Mouse (Mus musculus): ENCODE measurements around the gene Robo1. TPM values are rescaled to one million over a fixed set of nuclear protein-coding genes. Genes with fewer than 3 reads are reported as not detected.

Robo1 gene
- polyA plus RNA-seq, 1 experiment from 2014 or later: 6.3 TPM

GRCm38 (mm10) chr16:72670240-72671038 lies 362.3 kb downstream of the Robo1 start:
- no peak for DNase-seq (ENCODE audit: low spot score)
- WGBS: 63% methylated on average over 6 of the region's 6 CpGs
- Histone ChIP-seq H3K4me2 (replicated peaks; ENCODE audit: low read depth) (no peak overlapping the region), H3K4me1 (replicated peaks; ENCODE audit: control insufficient read depth, insufficient read depth) (no peaks in the 10 kb centered on the region), H3K27me3 (ENCODE audit: control insufficient read depth, insufficient read depth, low read length) (no peaks in the 10 kb centered on the region), H3K9ac (ENCODE audit: low read length) (no peak overlapping the region), H3K27ac (replicated peaks) (no peak overlapping the region), H3K4me3 (ENCODE audit: low read depth, low read length) (no peak overlapping the region), H3K36me3 (ENCODE audit: control insufficient read depth, insufficient read depth, low read length) (no peaks in the 10 kb centered on the region), H3K9me3 (ENCODE audit: control insufficient read depth, low read length) (no peaks in the 10 kb centered on the region)
- TF ChIP-seq EP300 (optimal IDR thresholded peaks at IDR 0.05) (no peak), CTCF (IDR thresholded peaks at IDR 0.05; ENCODE audit: low read depth) (no peak)
- ATAC-seq (ENCODE audit: low FRiP score, low TSS enrichment): no peak

- Histone ChIP-seq H3K9ac (ENCODE audit: low read length) (no peak overlapping the region), H3K9me3 (ENCODE audit: control insufficient read depth, low read length) (no peaks in the 10 kb centered on the region)
- 74% methylated on average over 5 of the region's 5 CpGs for WGBS
Observed at GRCm38 (mm10) chr16:72677234-72677633, 369.1 kb downstream of the Robo1 start.

GRCm38 (mm10) chr16:72678450-72678849 lies 370.3 kb downstream of the Robo1 start:
- Histone ChIP-seq H3K9me3 (ENCODE audit: control insufficient read depth, low read length) (no peaks in the 10 kb centered on the region), H3K4me1 (replicated peaks; ENCODE audit: control insufficient read depth, insufficient read depth) (no peaks in the 10 kb centered on the region), H3K36me3 (ENCODE audit: control insufficient read depth, insufficient read depth, low read length) (no peaks in the 10 kb centered on the region), H3K9ac (ENCODE audit: low read length) (no peak overlapping the region), H3K27me3 (ENCODE audit: control insufficient read depth, insufficient read depth, low read length) (no peaks in the 10 kb centered on the region), H3K4me2 (replicated peaks; ENCODE audit: low read depth) (no peak overlapping the region), H3K27ac (replicated peaks) (no peak overlapping the region), H3K4me3 (ENCODE audit: low read depth, low read length) (no peak overlapping the region)
- WGBS: 43% methylated on average over 13 of the region's 13 CpGs
- DNase-seq (ENCODE audit: low spot score) (no peak), ATAC-seq (ENCODE audit: low FRiP score, low TSS enrichment) (no peak)
- TF ChIP-seq EP300 (optimal IDR thresholded peaks at IDR 0.05): no peak
- TF ChIP-seq CTCF (IDR thresholded peaks at IDR 0.05; ENCODE audit: low read depth): no peak

More at GRCm38 (mm10) chr16:72677234-72677633, 369.1 kb downstream of the Robo1 start:
- Histone ChIP-seq H3K4me1 (replicated peaks; ENCODE audit: control insufficient read depth, insufficient read depth) (no peaks in the 10 kb centered on the region), H3K36me3 (ENCODE audit: control insufficient read depth, insufficient read depth, low read length) (no peaks in the 10 kb centered on the region), H3K27ac (replicated peaks) (no peak overlapping the region), H3K4me3 (ENCODE audit: low read depth, low read length) (no peak overlapping the region), H3K4me2 (replicated peaks; ENCODE audit: low read depth) (no peak overlapping the region), H3K27me3 (ENCODE audit: control insufficient read depth, insufficient read depth, low read length) (no peaks in the 10 kb centered on the region)
- DNase-seq (ENCODE audit: low spot score) (no peak), ATAC-seq (ENCODE audit: low FRiP score, low TSS enrichment) (no peak)
- TF ChIP-seq CTCF (IDR thresholded peaks at IDR 0.05; ENCODE audit: low read depth) (no peak), EP300 (optimal IDR thresholded peaks at IDR 0.05) (no peak)

GRCm38 (mm10) chr16:72678947-72679558 lies 370.9 kb downstream of the Robo1 start:
- 73% methylated on average over 11 of the region's 11 CpGs for WGBS
- no peak overlapping the region for H3K9ac ChIP-seq (ENCODE audit: low read length)
- no peak overlapping the region for H3K4me3 ChIP-seq (ENCODE audit: low read depth, low read length)
- no peaks in the 10 kb centered on the region for H3K36me3 ChIP-seq (ENCODE audit: control insufficient read depth, insufficient read depth, low read length)
- TF ChIP-seq EP300 (optimal IDR thresholded peaks at IDR 0.05) (no peak), CTCF (IDR thresholded peaks at IDR 0.05; ENCODE audit: low read depth) (no peak)
- no peak for DNase-seq (ENCODE audit: low spot score)
- no peaks in the 10 kb centered on the region for H3K9me3 ChIP-seq (ENCODE audit: control insufficient read depth, low read length)
- no peak overlapping the region for H3K4me2 ChIP-seq (replicated peaks; ENCODE audit: low read depth)
- H3K4me1 ChIP-seq (replicated peaks; ENCODE audit: control insufficient read depth, insufficient read depth): no peaks in the 10 kb centered on the region
- no peak overlapping the region for H3K27ac ChIP-seq (replicated peaks)
- H3K27me3 ChIP-seq (ENCODE audit: control insufficient read depth, insufficient read depth, low read length): no peaks in the 10 kb centered on the region
- no peak; the same call in 1 of the 2 replicates for ATAC-seq (ENCODE audit: low FRiP score, low TSS enrichment)

GRCm38 (mm10) chr16:72685604-72686479 lies 377.7 kb downstream of the Robo1 start:
- Histone ChIP-seq H3K9ac (ENCODE audit: low read length) (no peak overlapping the region), H3K36me3 (ENCODE audit: control insufficient read depth, insufficient read depth, low read length) (no peaks in the 10 kb centered on the region), H3K4me1 (replicated peaks; ENCODE audit: control insufficient read depth, insufficient read depth) (0 out of 2 replicates have a peak, but pooled peaks cover 2% of the 10 kb centered on the region), H3K27me3 (ENCODE audit: control insufficient read depth, insufficient read depth, low read length) (no peaks in the 10 kb centered on the region), H3K4me2 (replicated peaks; ENCODE audit: low read depth) (no peak overlapping the region), H3K4me3 (ENCODE audit: low read depth, low read length) (no peak overlapping the region), H3K27ac (replicated peaks) (no peak overlapping the region), H3K9me3 (ENCODE audit: control insufficient read depth, low read length) (no peaks in the 10 kb centered on the region)
- 45% methylated on average over 6 of the region's 6 CpGs for WGBS
- no peak for DNase-seq (ENCODE audit: low spot score)
- no peak for ATAC-seq (ENCODE audit: low FRiP score, low TSS enrichment)
- TF ChIP-seq EP300 (optimal IDR thresholded peaks at IDR 0.05) (no peak), CTCF (IDR thresholded peaks at IDR 0.05; ENCODE audit: low read depth) (no peak)
